Mouse (Mus musculus) cerebellum, adult (tissue): ENCODE results near the gene Hemgn.

Source experiments
- ATAC-seq: cut with Nextera tagmentation; 2 replicates; pipeline ENCODE4 v1.9.2; 2017; ENCODE audit warnings: mild to moderate bottlenecking, moderate library complexity, mixed read lengths; ENCODE audit not compliant: insufficient number of reproducible peaks, low FRiP score, low TSS enrichment

Hemgn gene

DNA sequence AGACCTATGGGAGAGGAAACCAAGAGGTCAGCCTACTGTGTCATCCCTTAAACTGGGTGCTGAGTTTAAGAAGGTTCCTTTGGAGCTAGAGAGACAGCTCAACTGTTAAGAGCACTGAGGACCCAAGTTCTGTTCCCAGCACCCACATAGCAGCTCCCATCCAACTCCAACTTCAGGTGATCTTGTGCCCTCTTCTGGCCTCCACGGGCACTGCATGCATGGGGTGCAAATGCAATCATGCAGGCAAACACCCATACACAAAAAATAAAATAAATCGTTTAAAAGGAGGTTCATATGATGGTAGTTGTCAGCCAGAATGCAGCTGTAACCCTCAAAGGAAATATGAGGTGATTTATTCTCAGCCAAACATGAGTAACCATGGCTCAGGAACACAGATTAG, 48.9 kb downstream of the Hemgn start:
- ATAC-seq, result no peak

DNA sequence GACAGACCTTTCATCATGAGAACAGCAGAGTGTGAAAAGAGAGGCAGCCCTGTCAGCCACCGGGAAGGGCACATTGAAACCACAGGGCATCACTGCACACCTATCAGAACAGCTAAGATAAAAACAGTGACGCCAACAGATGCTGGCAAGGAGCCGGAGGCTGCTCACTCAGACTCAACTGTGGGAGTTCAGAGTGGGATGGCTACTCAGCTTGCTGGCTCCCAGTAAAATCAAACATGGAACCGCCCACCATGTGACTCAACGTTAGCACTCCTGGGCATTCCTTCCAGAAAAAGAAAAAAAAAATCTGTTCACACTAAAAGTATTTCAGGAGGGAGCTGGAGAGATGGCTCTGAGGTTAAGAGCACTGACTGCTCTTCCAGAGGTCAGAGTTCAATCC, 52.0 kb downstream of the Hemgn start:
- ATAC-seq, result no peak

DNA sequence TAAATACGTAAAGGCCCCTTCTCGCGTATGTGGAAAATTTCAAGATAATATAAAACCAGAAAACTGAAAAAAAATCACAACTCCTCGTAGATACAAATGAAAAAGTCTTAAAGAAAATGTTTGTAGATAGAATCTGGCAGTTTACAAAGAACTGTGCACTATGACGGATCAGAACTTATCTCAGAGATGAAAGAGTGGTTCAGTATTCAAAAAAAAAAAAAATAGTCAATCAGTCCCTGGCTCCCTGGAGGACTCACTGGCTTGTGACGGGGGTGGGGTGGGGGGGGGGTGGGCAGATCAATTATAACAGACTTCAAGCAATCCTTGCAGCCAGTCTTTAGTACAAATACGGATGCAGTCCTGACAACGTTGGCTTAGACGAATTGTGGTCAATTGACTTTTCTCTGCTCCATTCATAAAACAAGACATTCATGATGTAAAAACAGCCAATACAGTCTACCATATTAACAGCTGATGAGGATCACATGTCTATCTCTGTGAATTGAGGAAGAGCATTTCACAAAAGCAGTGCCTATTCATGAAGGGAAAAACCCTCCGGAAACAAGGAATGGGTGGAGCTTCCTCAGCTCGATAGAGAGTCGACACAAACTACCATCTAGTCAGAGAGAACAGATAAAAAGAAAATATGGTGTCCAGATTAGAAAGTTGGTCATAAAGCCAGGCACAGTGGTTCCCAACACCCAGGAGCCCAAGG, 53.6 kb downstream of the Hemgn start:
- no peak for ATAC-seq

DNA sequence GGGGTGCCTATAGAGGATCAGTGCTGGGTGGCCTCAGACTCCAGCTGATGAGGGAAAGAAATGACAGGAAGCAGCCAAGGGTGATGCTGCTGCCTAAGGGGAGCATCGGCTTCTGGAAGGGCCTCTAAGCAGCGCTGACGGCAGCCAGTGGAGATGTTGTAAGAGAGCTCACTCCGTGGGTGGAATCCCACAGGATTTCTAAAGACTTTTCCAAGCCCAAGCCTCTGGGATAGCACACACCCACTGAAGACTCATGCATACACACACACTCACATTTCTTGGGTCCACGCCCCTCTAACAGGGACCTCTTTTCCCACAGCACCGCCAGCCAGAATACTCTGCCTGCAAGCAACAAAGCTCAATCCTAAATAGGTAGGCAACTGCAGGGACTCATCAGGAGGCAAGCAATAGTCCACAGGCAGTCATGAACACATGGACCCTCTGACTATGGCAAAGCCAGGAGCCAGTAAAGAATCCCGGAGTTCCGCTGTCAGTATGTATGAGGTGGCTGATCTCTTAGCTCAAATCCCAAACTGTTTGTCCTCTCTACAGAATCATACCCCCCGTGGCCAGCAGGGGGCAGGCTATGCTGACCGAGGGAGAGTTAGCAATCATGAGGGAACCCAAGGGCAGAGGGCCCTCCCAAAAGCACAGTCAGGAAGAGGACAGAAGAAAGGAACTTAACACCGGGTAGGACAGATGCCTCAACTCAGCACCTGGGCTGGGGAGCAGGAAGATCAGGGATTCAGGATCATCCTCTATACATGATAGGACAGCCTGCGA, 56.8 kb downstream of the Hemgn start:
- no peak for ATAC-seq

DNA sequence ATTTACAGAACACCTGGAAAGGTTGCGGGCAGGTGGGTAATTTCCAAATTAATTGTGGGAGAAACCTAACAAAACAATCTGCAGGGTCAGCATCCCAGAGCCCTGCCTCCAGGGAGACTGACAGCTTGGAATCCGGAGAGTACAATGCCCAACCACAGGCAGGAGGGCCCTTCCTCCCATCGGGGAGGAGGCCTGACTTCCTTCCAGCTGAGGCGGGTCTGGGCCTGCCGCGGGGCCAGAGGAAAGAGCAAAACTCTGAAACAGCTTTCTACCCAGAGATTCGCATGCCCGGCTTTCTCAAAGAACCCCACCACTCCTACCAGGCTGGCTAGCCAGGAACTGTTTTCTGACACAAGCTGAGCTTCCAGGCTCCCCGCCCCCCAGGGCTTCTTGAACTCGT, 60.3 kb downstream of the Hemgn start:
- no peak for ATAC-seq

DNA sequence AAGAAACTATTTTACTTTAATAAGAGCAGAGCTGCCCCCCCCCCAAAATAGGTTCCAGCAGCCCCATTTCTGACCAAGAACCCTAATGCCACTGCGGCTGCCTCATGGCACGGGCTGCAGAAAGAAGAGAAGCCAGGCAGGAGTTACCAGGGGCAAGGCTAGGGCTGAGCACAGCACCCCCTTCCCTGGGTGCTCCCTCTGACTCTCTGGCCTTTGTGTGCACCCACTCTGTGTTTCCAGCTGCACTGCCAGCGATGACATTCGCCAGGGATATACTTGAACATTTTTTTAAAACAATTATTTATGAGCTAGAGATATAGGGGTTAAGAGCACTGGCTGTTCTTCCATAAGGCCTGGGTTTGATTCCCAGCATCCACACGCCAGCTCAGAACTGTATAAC, 63.8 kb downstream of the Hemgn start:
- no peak for ATAC-seq

DNA sequence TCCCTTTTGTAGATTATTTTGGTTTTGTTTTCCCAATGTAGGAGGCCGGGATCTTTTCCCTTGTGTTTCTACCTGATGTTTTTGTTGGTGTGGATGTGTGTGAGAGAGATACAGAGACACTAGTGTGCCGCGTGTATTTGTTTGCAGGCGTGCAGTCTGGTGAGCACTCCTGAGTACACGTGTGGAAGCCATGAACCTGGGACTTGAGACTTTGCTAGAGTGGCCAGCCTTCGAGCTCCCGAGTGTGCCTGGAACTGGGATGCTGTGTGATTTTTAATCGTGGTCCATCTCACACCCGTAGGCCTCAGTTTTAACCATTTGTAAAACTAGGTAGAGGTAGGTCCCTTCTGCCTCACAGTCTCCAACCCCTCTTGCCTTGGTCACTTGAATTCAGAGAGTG, 64.4 kb downstream of the Hemgn start:
- ATAC-seq, result no peak

DNA sequence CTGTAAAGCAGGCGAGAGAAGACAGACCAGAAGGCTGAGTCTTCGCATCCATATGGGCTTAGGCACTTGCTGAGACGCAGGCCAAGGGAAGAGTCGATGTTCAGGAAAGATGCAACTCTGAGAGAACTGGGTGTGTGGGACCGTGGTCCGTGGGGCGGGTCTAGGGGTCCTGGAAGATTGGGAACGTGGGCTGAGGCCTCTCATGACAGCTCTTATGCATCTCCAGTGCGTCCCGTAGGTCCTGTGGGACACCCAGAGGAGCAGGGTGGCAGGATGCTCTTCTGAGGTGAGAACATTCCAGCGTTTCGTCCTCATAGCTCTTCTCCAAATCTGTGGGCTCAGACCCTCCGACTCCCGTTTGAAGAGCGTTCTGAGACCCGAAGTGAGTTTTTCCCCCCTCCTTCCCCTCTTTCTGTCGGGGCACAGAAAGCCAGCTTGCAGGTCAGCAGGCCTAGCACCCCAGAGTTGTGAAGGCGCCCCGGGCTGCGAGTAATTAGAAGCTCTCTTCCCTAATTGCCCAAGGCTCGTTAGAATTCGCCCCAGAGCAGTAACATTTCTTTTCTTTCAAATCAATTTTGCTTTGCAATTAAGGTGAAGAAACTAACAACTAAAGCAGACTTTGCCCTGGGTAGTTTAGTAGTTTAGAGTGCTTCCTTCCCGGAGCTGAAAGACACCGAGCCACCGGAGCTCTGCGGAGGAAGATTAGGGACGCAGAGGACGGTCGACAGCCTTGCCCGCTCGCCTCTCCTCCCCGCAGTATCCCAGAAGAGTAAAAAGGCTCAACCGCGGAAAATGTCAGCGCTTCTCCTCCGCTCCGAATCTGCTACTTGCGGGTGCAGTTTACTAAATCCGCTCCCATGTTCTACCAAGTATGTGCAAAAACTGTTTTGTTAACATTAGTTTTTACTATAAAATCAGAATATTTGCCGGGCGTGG, 65.5 kb downstream of the Hemgn start:
- ATAC-seq, result no peak

DNA sequence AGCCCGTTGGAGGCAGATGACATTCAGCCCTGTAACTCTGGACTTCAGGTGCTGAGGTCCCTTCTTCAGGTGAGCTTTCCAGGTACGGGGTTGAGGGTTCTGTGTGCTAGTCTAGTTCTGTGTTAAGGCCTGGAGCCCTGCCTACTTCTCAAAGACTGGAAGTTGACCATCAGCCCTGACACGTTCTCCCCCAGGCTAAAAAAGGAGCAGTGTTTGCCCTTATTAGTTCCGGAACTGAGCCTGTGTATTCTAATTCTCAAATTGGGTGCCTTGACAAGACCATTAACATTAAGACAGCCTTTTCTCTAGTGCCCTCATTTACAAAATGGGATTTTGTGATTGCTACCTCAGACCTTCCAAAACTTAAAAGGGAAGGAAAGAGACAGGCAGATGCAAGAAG, 66.2 kb downstream of the Hemgn start:
- no peak for ATAC-seq

DNA sequence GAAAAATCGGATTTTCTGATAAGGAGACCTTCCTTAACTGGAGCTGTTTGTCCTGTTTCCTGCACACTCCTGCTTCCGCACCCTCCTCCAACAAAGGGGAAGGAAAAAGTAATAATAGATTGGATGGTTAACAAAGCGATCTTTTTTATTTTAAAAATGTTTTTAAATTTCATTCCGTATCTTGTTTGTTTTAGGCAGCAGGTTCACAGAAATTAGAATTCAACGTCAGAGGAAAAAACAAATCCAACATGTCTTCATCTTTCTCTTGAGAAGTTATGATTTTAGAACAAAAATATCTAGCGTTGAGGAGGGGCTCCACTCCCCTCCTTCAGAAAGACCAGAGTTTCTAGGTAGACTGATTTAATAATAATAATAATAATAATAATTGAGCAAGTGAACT, 67.1 kb downstream of the Hemgn start:
- ATAC-seq, result no peak

DNA sequence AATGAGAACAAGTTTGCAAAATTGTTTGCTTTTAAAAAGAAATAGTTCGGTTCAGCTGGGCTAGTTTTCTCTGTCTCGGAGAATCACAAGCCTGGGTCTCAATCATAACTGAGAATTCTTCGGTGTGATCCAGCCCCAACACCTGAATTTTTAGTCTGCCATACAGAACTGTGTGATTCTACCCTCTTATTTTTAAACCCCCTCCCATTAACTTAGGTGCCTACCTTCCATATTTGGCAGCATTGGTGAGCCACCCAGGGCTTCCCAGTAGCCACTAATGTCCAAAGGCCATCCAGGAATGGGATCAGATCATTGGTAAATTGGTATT, 67.6 kb downstream of the Hemgn start:
- no peak for ATAC-seq

DNA sequence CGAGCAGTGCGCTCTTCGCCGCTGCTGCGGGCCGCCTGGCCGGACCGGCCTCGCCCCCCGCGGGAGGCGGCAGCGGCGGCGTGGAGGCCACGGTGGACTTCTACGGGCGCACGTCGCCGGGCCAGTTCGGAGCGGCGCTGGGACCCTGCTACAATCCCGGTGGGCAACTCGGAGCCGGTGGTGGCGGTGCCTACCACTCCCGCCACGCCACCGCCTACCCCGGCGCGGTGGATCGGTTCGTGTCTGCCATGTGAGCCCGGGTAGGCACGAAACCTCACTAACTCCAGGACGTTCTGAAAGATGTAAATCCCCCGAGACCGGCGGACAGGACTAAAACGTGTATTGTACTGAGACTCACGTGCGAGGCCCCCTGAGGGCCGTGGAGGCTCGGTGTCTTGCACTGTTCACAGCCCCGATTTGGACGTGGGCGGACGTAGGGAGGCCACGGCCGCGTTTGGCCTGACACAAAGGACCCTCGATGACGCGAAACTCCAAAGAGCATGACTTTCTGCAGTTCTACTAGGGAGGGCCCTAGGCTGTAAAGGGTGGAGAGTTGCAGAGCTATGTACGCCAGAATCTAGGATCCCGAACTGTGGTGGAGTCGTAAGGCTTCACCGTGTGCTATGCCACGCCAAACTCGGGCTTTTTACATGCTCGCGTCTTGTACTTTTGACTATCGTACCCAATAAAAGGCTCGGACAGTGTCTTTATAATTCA, 68.1 kb downstream of the Hemgn start:
- no peak for ATAC-seq

DNA sequence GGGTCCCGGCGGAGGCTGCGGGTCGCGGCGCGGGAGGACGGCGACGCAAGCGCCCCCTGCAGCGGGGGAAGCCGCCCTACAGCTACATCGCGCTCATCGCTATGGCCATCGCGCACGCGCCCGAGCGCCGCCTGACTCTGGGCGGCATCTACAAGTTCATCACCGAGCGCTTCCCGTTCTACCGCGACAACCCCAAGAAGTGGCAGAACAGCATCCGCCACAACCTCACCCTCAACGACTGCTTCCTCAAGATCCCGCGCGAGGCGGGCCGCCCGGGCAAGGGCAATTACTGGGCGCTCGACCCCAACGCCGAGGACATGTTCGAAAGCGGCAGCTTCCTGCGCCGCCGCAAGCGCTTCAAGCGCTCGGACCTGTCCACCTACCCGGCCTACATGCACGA, 69.0 kb downstream of the Hemgn start:
- ATAC-seq, result no peak
